Mouse (Mus musculus): ENCODE results near the gene Mfsd7a.
"Not testable (repeated sequence)": the region's sequence is repeated elsewhere in the genome, so short reads cannot be mapped to it uniquely, and the experiment has no call there.

Gene Mfsd7a

DNA sequence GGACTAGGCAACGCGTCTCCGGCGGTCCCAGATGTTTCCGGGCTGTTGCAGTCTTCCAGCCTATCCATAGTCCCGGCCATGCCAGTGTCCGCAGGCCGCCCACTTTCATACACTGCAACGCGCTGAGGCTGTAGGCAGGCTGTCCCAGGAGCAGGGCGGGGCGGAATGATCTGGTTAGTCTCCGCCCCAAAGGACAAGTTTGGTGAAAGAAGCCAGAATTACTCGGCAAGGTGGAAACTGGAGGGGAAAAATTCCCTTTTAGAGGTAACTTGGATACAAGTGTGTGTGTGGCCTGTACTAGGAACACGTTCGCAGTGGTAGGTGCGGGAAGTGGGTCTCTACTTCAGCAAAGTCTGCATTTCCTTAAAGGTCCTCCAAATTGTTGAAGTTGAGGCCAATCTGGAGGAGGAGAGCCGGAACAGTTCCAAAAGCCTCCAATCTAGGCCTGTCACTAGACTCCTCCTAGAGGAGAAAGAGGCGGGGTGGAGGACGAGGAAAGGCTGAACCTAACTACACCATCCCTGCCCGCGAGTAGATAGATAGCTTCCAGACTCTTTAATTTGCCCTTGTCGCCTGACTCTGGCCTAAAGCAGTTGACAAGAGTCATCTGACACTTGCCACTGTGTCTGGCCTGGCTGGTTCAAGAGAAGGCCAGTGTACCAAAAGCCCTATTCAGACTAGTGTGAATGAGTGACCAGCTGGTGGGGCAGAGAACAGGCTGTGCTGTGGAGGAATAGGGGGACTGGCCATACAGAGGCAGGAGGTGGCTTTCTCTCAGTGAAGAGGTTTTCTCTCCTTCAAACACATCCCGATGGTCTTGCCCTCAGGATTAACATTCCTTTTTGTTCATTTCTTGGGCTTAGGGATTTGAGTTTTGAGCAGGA, at the start of gene Mfsd7a:
Mfsd7a (minus strand) TSS at position 107 of the 884 bp plus-strand sequence.
- DNase-seq: no peak

DNA sequence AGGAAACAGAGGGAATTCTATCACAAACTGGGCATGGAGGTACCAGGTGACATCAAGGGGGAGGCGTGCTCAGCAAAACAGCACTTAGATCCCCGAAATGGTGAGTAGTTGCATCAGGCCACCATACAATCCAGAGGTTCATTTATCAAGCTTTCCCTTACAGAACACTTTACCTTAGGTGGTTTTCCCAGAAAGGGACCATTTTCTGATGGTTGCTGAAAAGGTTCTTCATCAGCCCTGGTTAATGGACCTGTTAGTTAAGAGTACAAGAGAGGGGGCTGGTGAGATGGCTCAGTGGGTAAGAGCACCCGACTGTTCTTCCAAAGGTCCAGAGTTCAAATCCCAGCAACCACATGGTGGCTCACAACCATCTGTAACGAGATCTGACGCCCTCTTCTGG, 37.5 kb upstream of the Mfsd7a start:
- not testable (repeated sequence) for DNase-seq

GRCm38 (mm10) chr5:108485239-108485638, 36.5 kb upstream of the Mfsd7a start:
- peak; percentile 15 to 49 for DNase-seq

DNA sequence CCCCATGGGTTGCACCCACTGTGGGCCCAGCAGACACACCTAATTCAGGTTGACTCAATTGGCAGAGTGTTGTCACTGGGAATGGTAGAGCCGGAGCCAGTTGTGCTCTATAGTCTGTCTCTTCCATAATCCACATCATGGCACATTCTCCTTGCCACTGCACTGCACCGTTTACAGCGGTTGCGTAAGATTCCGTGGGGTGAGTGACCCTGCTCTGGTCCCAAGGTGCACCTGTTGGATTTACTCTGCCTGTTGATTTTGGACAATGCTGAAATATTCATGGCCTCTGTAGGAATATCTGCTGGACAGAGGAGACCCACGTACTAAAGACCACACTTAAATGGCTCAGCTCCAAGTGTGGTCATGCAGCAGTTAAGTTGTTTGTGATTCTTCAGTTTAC, 34.3 kb upstream of the Mfsd7a start:
- DNase-seq: no peak

DNA sequence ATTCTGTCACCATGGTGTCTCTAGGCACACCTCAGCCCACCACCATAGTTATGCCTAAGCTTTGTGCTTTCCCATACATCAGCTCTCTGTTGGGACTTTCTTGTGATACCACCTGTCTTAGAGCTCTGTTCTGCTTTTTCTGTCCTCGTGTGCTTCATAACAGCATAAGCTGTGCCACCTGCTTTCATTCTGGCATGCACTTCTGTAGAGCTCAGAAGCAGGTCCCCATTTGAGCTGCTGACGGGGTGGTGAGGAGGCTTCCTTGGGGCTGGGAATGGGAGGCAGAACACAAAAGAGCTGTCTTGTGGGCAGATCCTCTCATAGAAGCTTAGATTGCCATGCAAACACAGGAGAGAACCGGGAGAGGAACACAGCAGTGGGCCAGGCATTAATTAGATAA, 27.3 kb upstream of the Mfsd7a start:
- no peak for DNase-seq

DNA sequence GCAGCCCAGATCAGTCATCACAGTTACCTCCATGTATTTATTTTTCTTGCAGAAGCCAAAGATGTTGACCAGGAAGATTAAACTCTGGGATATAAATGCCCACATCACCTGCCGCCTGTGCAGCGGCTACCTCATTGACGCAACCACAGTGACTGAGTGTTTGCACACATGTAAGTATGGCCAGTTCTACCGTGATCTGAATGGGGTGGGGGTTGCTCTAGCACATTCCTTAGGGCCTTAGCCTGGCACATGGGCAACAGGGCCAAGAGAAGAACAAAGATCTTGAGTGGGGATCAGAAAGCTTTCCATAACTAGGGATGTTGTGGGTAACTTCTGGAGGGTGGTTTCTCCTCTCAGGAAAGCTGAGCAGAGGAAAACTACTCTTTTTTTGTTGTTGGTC, 25.0 kb upstream of the Mfsd7a start:
- DNase-seq: no peak

DNA sequence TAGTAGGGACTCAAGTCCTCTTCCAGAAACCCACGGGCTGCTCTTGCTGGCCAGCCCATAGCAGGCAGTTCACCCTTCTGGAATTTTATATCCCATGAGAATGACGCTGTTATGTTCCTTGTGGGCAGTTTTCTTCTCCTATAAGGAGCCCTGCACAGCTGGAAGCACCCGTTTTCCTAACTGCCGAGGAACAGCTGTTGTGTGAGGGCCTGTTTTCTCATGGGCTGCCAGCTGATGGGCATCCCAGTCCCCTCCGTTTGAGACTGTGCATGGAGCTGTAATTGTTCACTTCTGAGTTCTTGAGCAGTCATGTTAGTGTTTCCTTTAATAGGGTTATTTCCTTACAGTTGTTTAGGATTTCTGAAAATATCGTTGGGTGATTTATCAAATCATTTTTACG, 20.9 kb upstream of the Mfsd7a start:
- DNase-seq: no peak

GRCm38 (mm10) chr5:108466647-108467046, 18.0 kb upstream of the Mfsd7a start:
- DNase-seq: no peak

DNA sequence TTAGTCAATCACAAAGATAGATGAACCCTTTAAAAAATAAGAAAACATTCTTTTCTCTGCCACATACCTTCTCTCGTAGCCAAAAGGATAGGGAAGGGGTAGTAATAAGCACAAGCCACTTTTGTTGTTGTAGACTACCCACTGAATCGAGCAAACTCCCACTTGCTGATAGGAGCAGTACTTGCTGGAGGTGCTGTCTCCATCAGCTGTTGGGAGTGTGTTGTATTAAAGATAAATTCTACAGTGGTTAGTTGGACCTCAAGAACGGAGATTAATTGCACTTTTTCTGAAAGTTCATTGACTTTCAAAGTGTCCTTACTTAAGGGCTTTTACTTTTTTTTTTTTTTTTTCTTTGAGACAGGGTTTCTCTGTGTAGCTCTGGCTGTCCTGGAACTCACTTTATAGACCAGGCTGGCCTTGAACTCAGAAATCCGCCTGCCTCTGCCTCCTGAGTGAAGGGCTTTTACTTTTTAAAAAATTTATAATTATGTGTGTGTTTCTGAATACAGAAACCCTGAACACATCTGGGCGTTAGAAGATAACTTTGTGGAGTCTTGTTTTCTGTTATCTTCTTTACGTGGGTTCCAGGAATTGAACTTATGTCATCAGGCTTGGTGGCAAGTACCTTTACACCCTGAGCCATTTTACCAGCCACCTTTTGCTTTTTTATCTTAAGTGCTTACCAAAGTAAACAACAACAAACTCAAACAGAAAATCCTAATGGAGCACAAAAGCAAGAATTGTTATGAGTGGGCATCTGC, 16.6 kb upstream of the Mfsd7a start:
- no peak for DNase-seq

DNA sequence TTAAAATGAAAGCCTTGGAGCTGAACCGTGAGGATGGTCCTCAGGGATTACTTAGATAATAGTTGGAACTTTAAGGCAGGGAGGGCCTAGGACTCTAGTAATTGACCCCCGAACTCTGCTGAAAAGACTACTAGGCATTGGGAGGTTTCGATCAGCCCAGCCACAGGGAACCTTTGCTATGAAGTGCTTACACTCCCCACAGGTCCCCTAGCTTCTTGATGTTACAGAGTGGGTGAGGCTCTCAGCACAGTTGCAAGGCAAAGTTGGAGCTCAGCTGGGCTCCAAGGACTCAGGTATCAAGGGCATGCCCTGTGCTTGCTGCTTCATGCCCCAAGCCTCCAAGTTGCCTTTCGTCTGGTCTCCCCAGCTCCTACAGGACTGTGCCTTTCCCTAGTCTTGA, 13.8 kb upstream of the Mfsd7a start:
- no peak for DNase-seq

DNA sequence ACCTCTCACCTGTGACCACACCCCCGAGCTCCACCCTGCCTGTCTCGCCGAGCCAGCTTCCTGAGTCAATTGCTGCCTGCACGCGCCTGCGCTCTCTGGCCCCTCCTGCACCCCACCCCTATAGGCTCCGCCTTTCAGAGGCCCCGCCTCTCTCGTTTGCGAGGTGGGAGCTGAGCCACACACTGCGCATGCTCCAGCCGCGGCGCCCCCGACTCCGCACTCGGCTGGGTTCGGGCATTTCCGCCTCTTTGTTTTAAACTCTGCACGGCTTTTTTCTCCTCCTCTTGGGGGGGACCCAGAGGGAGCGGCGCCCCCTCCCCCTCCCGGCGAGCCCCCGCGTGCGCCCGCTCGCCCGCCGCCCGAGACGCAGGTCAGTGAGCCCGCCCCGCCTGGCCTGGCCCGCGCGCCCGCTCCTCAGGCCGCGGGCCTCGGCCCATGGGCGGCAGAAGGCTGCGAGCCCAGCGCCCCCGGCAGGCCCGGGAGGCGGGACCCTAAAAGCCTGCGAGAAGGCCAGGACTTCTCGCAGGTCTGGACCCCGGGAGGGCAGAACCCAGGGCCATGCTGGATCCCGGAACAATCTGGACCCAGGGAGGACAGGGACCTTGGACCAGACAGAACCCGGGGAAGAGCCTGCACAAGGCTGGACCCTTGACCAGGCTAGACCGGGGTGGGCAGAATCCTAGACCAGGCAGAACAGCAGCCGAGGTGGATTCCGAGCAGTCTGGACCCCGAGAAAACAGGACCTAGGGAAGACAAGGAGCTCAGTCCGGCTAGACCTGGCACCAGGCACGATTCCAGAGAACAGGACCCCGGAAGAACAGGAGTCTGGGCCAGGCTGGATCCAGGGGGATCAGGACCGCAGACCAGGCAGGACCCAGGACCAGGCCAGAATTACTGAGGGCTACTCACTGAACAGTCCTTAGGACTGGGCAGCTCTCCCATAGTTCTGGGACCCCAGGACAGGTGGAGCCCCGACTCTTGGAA, 12.7 kb upstream of the Mfsd7a start, which contains the start of gene Pcgf3:
Pcgf3 (plus strand) TSS at position 151 of the 984 bp plus-strand sequence.
- DNase-seq: peak; percentile 99

DNA sequence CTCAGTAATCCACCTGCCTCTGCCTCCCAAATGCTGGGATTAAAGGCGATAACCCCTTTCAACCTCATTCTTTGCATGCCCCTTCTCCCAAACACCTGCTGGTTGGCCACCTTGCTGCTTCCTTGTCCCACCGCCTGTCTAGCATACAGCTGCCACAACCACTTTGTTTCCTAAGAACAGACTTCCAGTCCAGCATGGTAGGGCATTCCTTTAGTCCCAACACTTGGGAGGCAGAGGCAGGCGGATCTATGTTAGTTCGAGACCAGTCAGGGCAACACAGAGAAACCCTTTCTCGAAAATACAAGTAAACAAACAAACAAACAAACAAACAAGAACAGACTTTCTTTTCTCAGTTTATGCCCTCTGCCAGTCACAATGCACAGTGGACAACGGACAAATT, 11.8 kb upstream of the Mfsd7a start:
- DNase-seq: no peak

DNA sequence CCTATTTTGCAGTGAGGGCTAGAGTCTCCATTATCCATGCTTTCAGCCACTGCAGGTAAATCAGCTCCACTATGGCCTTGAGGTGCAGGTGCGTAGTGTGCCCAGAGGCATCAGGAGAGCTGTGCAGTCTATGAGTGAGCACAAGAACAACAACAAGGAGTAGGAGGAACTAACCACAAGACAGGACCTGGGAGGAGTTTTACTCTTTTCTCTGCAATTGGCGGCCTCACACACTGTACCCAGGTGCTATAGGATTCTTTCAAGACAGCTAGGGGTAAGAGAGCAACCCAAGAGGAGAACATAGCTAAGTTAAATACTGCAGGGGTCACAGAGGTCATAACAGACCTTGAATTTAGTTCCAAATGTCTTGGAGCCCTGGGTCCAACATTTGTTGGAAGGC, 10.0 kb upstream of the Mfsd7a start:
- no peak for DNase-seq

- no peak for DNase-seq
These were observed 5.4 kb upstream of the Mfsd7a start for GRCm38 (mm10) chr5:108454094-108454493.

DNA sequence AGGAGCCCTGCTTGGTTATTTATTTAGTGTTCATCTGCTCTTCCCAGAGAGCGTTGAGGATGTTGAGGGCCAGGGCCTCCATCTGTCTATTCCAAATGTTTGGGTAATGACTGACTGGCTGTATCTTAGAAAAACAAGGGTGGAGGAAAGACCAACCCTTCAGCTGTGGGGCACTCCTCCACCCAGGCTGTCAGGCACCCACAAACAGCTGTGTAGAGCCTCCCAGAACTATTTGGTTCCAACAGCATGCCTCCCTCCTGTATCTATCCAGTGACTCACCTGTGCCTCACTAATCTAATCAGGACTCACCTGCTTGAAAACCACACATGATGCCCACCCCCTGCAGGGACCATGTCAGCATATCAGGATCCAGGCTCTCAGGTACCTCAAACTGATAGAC, 3.7 kb upstream of the Mfsd7a start:
- no peak for DNase-seq

- DNase-seq: no peak
These were observed 2.9 kb upstream of the Mfsd7a start for GRCm38 (mm10) chr5:108451611-108452010.

- no peak for DNase-seq
These were observed 2.3 kb upstream of the Mfsd7a start for GRCm38 (mm10) chr5:108450837-108451540.

- DNase-seq: no peak
These were observed 834 bp downstream of the Mfsd7a start for GRCm38 (mm10) chr5:108447857-108448256.

DNA sequence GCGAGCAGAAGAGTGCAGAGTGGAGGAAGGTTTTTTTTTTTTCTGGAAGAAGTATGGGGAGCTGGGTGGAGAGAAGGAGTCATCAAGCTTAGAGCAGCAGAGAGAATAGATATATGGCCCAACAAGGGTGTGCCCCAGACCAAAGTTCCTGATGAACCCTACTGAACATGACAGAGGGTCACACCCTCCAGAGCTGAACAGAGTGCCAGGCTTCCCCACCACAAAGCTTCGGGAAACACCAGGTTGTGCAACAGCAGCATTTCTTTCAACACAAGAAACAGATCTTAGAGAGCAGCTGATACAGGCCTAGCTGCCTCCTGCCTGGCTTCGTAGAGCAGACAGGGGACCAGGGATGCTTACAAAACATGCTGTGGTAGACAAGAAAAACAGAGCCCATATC, 1.7 kb downstream of the Mfsd7a start:
- no peak for DNase-seq

- DNase-seq: no peak
These were observed 12.6 kb downstream of the Mfsd7a start for GRCm38 (mm10) chr5:108436101-108436500.

DNA sequence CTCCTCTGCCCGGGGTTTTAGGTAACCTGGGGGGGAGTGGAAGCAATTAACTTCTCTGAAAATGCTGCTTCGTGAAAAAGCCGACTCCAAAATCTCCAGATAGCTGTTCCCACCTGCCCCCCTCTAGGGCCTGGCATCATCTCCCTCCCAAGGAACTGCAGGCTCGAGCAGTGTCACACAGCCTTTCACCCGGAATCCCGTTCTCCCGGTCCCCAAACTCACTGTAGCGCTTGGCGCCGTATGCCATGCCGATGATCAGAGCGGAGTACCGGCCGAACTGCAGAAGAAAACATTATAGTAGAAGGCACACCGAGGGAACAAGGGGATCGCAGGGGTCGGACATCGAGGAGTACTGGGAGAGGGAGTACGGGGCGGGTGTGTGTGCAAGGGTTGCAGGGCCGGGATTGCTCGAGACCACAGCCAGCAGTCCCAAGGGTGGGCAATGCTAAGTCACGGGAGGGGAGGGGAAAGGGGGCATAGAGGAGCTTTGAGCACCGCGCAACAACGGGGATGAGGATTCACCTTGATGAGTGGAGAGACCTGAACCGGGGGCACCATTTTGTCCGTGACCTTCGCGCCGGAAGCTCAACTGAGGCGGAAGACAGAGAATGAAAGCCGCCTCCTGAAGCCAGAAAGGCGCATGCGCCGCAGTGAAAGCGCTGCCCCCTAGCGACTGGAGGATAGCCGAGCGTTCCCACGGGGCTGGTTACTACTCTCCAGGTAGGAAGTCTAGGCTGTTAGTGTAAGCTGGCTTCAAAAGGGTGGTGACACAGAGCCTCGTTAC, 14.7 kb downstream of the Mfsd7a start, which contains the start of gene Atp5k:
Atp5k (minus strand) TSS at position 645 of the 784 bp plus-strand sequence.
- DNase-seq: peak; percentile 87 to 95

Data from spleen, adult 18-20 months (tissue).